Mouse (Mus musculus) v-Abl transformed pro-B cells (cell line): ENCODE measurements around the gene B4galnt3.

Experiments used
- in situ Hi-C, 2 experiments: fragments of 400-800 bp; cut with MboI; formaldehyde crosslinking; loops; one replicate each; pipeline ENCODE4 v1.15.1; 2025; ENCODE audit not compliant: unreplicated experiment in 2 of 2

Gene B4galnt3

GRCm38 (mm10) chr6:120191396-120192170, 102.8 kb downstream of the B4galnt3 start:
- in situ Hi-C loops, result loop anchor here (5.0 to 10.0 kb wide), 2 partner anchors 189 to 247 kb away; no protein-coding TSS in a partner anchor

GRCm38 (mm10) chr6:120190912-120191311, 103.4 kb downstream of the B4galnt3 start:
- in situ Hi-C loops, result loop anchor here (5.0 to 10.0 kb wide), 2 partner anchors 189 to 246 kb away; no protein-coding TSS in a partner anchor

DNA sequence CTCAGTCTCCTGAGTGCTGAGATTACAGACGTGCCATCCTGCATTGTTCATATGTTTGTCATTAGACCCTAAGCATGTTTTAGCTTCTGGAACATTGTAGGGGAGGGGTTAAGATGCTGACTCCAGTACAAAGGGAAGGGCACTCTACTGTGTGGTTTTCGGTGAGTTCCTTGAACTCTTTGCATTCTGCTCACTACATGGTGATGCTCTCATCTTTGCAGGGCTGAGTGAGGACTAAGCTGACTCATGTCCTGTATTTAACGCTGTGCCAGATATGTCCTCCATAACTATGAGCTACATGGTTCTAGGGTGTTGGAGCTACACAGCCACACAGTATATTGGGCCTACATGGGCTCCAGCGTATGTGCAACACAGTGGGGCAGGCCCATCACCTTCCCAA, 104.0 kb downstream of the B4galnt3 start:
- in situ Hi-C loops, result loop anchor here (5.0 to 10.0 kb wide), 2 partner anchors 188 to 246 kb away; no protein-coding TSS in a partner anchor

DNA sequence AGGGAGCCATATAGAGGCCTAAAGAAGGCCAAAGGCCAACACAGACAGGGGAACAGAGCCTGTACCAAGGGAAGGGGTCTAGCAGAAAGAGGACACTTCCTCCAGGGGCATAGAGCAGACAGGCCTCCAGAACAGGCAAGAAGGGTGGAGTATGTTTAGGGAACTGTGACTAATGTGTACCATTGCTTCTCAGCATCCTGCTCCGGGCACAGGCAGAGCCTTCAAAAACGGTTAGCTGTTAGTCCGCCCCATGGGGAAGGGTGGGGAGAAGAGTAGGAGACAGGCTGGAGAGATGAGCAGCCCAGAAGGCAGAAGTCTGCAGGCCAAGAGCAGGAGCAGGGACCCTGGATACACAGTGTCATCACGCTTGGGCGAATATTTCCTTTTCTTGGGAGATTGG, 105.1 kb downstream of the B4galnt3 start:
- in situ Hi-C loops, result loop anchor here (5.0 kb wide), 3 partner anchors 37 to 147 kb away; no protein-coding TSS in a partner anchor

DNA sequence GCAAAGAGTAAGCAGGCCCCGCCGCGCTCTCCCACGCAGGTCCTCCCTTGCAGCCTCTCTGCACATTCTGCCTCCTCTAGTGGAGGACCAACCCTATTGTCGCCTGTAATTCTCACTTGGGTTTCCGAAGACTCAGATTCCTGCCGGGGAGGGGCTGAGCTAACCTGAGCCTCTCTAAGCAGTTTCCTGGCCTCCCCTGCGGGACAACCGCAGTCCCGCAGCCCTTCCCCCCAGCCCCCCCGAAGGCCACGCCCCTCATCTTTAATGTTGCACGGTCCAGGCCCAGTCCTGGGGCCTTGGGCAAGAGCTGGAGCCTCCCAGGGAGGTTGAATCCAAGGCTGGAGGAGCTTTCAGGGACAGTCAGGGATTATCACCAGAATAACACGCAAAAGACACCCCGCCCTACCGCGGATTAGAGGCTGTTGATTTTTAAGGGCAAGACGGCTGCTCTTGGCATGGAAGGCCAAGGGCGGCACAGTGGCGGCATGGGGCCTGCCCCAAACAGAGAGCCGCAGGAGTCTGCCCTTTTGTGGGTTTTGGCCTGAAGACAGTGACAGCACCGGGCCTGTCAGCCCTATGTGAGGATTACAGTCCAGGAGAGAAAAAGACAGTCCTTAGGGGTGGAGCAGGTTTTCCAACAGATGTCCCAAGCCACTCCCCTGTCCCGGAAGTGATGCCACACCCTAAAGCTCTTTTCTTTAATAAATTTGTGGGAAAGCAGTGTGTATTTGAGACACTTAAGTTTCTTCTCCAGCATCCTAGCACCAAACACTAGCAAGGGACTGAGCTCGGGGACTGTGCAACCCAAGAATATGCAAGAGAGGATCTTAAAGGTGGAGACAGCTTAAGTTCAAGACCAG, 105.8 kb downstream of the B4galnt3 start:
- in situ Hi-C loops, result loop anchor here (5.0 kb wide), 3 partner anchors 36 to 146 kb away; no protein-coding TSS in a partner anchor

- in situ Hi-C loops, result loop anchor here (5.0 kb wide), 3 partner anchors 35 to 145 kb away; no protein-coding TSS in a partner anchor
These were observed 106.7 kb downstream of the B4galnt3 start for GRCm38 (mm10) chr6:120187587-120188176.

DNA sequence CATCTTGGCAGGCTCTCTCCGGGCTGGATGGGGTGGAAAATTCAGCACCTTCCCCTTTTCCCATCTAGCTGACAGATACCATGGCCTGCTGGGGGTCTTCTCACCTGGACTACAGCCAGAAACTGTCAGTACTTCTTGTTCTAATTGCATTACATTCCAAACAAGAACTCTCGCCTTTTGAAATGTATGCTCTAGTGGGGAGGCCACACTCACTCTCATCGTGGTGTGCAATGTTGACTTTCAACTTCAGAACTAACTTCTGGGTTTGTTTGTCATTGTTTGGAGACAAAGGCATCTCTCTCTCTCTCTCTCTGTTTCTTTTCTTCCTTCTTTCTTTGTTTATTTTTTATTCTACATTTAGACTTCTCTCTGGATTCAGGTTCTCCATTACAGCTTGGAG, 107.8 kb downstream of the B4galnt3 start:
- in situ Hi-C loops, result loop anchor here (5.0 kb wide), 3 partner anchors 34 to 144 kb away; no protein-coding TSS in a partner anchor

DNA sequence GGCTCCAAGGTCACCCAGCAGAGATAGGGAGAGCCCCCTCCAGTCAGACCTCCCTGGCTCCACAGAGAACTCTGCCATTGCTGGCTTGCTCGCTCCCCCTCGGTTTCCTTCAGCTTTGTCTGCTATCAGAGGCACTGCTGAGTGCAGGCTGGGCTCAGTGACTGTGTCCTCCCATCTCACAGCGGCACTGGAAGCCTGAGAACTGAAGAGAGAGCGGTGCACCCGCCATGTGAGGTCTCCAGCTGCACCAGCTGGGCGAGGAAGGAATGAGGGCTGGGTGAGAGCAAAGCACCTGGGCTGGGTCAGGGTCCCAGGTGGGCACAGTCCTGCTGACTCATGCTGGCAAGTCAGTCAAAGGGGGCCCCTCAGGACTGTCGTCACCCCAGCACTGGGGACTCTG, 108.6 kb downstream of the B4galnt3 start:
- in situ Hi-C loops, result loop anchor here (5.0 kb wide), 3 partner anchors 33 to 143 kb away; no protein-coding TSS in a partner anchor

DNA sequence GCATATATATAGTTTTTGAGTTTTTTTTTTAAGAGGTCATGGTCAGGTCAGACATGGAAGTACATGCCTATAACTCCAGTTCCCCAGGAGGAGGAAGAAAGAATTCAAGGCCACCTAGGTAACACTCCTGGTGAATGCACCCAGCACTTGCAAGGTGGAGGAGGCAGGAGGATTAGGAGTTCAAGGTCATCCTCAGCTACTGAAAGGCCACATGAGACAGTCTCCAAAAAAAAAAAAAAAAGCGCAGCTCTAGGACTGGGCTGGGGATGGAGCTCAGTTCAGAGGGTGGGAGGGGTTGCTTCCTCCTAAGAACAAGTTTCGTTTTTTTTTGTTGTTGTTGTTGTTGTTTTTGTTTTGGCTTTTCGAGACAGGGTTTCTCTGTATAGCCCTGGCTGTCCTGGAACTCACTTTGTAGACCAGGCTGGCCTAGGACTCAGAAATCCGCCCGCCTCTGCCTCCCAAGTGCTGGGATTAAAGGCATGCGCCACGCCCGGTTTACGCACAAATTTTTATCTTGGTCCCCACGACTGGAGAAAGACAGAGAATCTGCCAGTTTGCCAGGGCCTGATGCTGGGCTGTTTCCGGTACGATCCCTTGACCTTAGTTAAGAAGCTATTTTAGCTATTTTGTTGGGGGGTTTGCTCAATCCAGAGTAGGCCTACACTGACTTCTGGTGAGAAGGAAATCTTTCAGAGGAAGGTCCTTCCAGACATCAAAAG, 109.2 kb downstream of the B4galnt3 start:
- in situ Hi-C loops, result loop anchor here (5.0 kb wide), 3 partner anchors 33 to 143 kb away; no protein-coding TSS in a partner anchor

DNA sequence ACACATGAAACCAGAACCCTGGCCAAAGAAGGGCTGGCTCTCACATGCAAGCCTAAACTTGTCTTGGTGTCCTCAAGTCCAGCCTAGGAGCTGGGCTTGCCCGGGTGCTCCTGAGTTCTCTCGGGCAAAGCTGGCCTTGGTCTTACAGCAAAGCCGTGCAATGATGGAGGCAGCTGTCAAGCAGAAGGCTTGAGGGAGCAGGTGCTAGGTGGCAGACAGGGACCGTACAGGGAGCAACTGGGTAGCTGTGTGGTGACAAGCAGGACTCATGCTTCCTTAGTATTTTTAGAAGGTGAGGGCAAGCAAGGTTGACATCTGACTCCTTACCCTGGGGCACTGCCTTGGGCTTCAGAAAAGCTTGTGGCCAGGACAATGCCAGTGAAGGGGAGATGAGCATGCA, 110.6 kb downstream of the B4galnt3 start:
- in situ Hi-C loops, result loop anchor here in 1 of 2 experiments (5.0 kb wide), 2 partner anchors 71 to 141 kb away; no protein-coding TSS in a partner anchor

GRCm38 (mm10) chr6:120182160-120182559, 112.2 kb downstream of the B4galnt3 start:
- in situ Hi-C loops, result loop anchor here in 1 of 2 experiments (5.0 kb wide), 2 partner anchors 70 to 140 kb away; no protein-coding TSS in a partner anchor

GRCm38 (mm10) chr6:120180492-120180891, 113.9 kb downstream of the B4galnt3 start:
- in situ Hi-C loops, result loop anchor here in 1 of 2 experiments (5.0 kb wide), 2 partner anchors 68 to 138 kb away; no protein-coding TSS in a partner anchor

DNA sequence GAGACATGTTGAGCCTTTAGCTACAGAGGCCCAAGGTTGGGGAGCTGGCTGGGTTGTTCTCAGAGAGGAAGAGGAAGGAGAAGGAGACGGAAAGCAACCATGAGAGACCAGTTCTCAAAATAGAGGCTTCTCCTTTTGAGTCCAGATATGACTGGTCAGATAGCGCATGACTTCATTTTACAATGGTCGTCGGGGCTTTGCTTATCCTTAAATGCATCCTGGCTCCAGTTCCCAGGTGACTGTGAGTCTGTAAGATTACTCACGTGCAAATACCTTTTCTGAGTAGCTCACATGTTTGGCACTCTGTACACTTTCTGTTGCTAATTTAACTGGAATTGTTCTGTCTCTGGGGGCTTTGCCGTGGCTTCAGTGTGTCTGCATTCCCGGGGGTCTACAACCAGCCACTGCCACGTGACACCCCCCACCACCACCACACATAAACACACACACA, 114.6 kb downstream of the B4galnt3 start:
- in situ Hi-C loops, result loop anchor here in 1 of 2 experiments (5.0 kb wide), 2 partner anchors 67 to 137 kb away; no protein-coding TSS in a partner anchor

GRCm38 (mm10) chr6:120179044-120179755, 115.2 kb downstream of the B4galnt3 start:
- in situ Hi-C loops, result no loop called here

- in situ Hi-C loops, result no loop called here
These were observed 118.7 kb downstream of the B4galnt3 start for GRCm38 (mm10) chr6:120175650-120176049.

DNA sequence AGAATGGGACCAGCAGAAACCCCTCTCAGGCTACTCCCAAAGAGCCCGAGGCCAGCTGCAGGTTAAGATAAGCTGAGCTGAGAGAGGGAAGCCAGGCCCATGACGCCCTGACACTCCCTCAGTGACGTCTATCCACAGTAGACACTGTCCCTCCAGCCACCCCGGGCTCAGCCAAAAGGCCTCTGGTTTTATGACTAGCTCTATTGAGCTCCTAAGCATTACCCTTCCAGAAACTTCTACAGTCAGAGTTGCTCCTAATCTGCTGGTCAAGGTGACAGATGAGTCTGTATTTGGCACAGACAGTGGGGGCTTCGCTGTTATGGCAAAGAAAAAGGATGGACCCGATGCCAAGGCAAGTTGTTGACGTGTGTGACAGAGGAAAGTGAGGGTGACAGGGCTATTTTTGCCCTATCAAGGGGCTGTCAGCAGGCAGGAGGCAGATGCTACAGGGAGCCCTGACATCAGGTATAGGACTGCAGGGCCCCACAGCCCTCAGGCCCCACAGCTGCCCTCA, 119.7 kb downstream of the B4galnt3 start:
- in situ Hi-C loops, result no loop called here

GRCm38 (mm10) chr6:120174028-120174601, 120.2 kb downstream of the B4galnt3 start:
- in situ Hi-C loops, result no loop called here
